Mouse (Mus musculus): Measurements from ENCODE around the gene Prkaca.

GRCm38 (mm10) chr8:83977646-83978045 lies 4.9 kb downstream of the Prkaca start:
- no peak for TF ChIP-seq CTCF (IDR thresholded peaks at IDR 0.05; ENCODE audit: low read depth)
- no peak for TF ChIP-seq EP300 (optimal IDR thresholded peaks at IDR 0.05)

Data from stomach, postnatal 0 days (tissue).